Mouse (Mus musculus) cortical plate, adult 2 months (tissue): ENCODE measurements around the gene Thtpa. TPM values are rescaled to one million over a fixed set of nuclear protein-coding genes. Genes with fewer than 3 reads are reported as not detected.

Source experiments
- H3K27ac ChIP-seq: fragments of 200-500 bp; 2 replicates; pipeline ENCODE4 v1.5.1; 2012; ENCODE audit warnings: low read length, control low read depth, inconsistent platforms; ENCODE audit not compliant: insufficient read depth
- H3K4me1 ChIP-seq: fragments of 200-500 bp; 2 replicates; pipeline ENCODE4 v1.6.1; 2011; ENCODE audit warnings: low read length; ENCODE audit not compliant: control insufficient read depth, insufficient read depth
- H3K4me3 ChIP-seq: fragments of 200-500 bp; 2 replicates; pipeline ENCODE4 v1.5.1; 2011; ENCODE audit warnings: mild to moderate bottlenecking, low read length, control low read depth; ENCODE audit not compliant: insufficient read depth
- CTCF ChIP-seq: fragments of 200-500 bp; IDR thresholded peaks from 2 replicates; pipeline ENCODE4 v1.5.1; 2011; ENCODE audit warnings: mild to moderate bottlenecking, control low read depth, low read length; ENCODE audit not compliant: insufficient read depth; ENCODE audit errors: extremely low read depth
- POLR2A ChIP-seq: fragments of 200-500 bp; IDR thresholded peaks from 2 replicates; pipeline ENCODE4 v1.6.1; 2011; ENCODE audit warnings: mild to moderate bottlenecking, low read length, control low read depth; ENCODE audit not compliant: insufficient read depth; ENCODE audit errors: extremely low read depth
- polyA plus RNA-seq: library from polyadenylated mRNA; depleted of rRNA; stranded (reverse); fragments of >200 nt; gene quantifications from 2 replicates; pipeline ENCODE4 v1.2.3, GENCODE M21; 2012

The Thtpa gene
- polyA plus RNA-seq, 1 experiment: 13.8 TPM

GRCm38 (mm10) chr14:55089199-55089947 is 5.2 kb upstream of the Thtpa start:
- Histone ChIP-seq H3K4me3 (peak overlapping the region; percentile 73), H3K27ac (no peak overlapping the region), H3K4me1 (peaks cover 10% of the 10 kb centered on the region)
- TF ChIP-seq POLR2A: 0 out of 2 replicates have a peak, but pooled peaks have one; percentile 4
- no peak for TF ChIP-seq CTCF

GRCm38 (mm10) chr14:55091209-55091865 is 3.2 kb upstream of the Thtpa start:
- TF ChIP-seq CTCF (no peak), POLR2A (peak; percentile 46; the same call in 1 of the 2 replicates)
- Histone ChIP-seq H3K4me3 (peak overlapping the region; percentile 73), H3K4me1 (peaks cover 10% of the 10 kb centered on the region)

GRCm38 (mm10) chr14:55092011-55092577 is 2.5 kb upstream of the Thtpa start, which contains the start of gene Zfhx2:
TSS of gene Zfhx2 (minus strand) at chr14:55092324.
- peak; percentile 85 for TF ChIP-seq POLR2A
- TF ChIP-seq CTCF: no peak
- Histone ChIP-seq H3K4me1 (peaks cover 12% of the 10 kb centered on the region), H3K4me3 (peak within 1 kb of the TSS; percentile 73), H3K27ac (peak within 1 kb of the TSS; percentile 36)

More at GRCm38 (mm10) chr14:55091209-55091865, 3.2 kb upstream of the Thtpa start:
- H3K27ac ChIP-seq: peak overlapping the region; percentile 36

- H3K4me1 ChIP-seq: peaks cover 10% of the 10 kb centered on the region
- H3K4me3 ChIP-seq: no peak overlapping the region
- no peak overlapping the region for H3K27ac ChIP-seq
- no peak for TF ChIP-seq CTCF
- no peak for TF ChIP-seq POLR2A
Measured at GRCm38 (mm10) chr14:55093927-55094326, 657 bp upstream of the Thtpa start.

GRCm38 (mm10) chr14:55095263-55095662 is 679 bp downstream of the Thtpa start:
- Histone ChIP-seq H3K4me3 (peak overlapping the region; percentile 82), H3K4me1 (peaks cover 6% of the 10 kb centered on the region), H3K27ac (peak overlapping the region; percentile 85; the same call in 1 of the 2 replicates)
- no peak for TF ChIP-seq POLR2A
- TF ChIP-seq CTCF: no peak

GRCm38 (mm10) chr14:55095671-55096070 is 1.1 kb downstream of the Thtpa start:
- TF ChIP-seq CTCF (no peak), POLR2A (no peak)
- Histone ChIP-seq H3K27ac (no peak overlapping the region), H3K4me3 (peak overlapping the region; percentile 82; the same call in 1 of the 2 replicates), H3K4me1 (peaks cover 6% of the 10 kb centered on the region)

- Histone ChIP-seq H3K4me3 (no peak overlapping the region), H3K27ac (no peak overlapping the region), H3K4me1 (peaks cover 6% of the 10 kb centered on the region)
- TF ChIP-seq POLR2A (no peak), CTCF (no peak)
Measured at GRCm38 (mm10) chr14:55096573-55097087, 2.0 kb downstream of the Thtpa start.

- H3K4me1 ChIP-seq: peaks cover 6% of the 10 kb centered on the region
- H3K27ac ChIP-seq: no peak overlapping the region
- TF ChIP-seq CTCF: no peak
- TF ChIP-seq POLR2A: no peak
- no peak overlapping the region for H3K4me3 ChIP-seq
Measured at GRCm38 (mm10) chr14:55097646-55098045, 3.1 kb downstream of the Thtpa start.

- Histone ChIP-seq H3K27ac (no peak overlapping the region), H3K4me3 (no peak overlapping the region), H3K4me1 (peaks cover 6% of the 10 kb centered on the region)
- TF ChIP-seq POLR2A (no peak), CTCF (peak; percentile 62)
Measured at GRCm38 (mm10) chr14:55098067-55098466, 3.5 kb downstream of the Thtpa start.
